Mouse (Mus musculus) cerebellum, postnatal 25 days (tissue): ENCODE measurements at regions not wholly inside any gene's neighbourhood (a gene's known extent, or its start where the extent isn't known, plus 50 kb on each side); places are given as distances from the start of the nearest gene placed in this dataset.

Experiments used
- DNase-seq, 2 experiments: peaks; one replicate each; pipeline ENCODE4 v3.0.0; 2021; ENCODE audit warnings: mixed read lengths in 2 of 2

DNA sequence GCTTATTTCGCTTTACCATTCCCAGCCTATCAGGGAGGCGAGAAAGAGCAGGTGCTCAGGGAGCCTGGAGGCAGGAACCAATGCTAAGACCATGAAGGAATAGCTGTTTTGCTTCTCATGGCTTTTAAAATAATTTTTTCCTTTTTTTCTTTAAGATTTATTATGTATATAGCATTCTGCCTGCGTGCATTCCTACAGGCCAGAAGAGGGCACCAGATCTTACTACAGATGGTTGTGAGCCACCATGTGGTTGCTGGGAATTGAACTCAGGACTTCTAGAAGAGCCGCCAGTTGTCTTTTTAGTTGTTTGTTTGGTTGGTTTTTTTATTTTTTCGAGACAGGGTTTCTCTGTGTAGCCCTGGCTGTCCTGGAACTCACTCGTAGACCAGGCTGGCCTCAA, 113.6 kb upstream of the Armc2 start:
- DNase-seq: no peak

DNA sequence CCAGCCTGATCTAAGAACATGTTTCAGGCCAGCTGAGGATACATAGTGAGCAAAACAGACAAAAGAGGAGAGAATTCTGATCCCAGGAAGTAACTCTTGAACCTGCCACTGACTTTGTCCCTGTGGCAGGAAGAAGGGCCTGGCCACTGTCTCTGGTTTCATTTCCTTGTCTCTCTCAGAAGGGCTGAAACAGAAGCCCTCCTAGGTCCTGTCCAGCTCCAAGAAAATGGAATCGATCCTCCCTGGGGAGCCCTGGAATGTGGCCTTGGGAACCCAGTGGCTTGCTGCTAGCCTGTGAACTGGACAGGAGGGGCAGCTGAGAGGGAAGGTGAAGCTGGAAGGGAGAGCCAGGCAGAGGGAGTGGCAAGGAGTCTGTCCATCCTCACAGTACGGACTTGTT, 113.1 kb upstream of the Armc2 start:
- no peak for DNase-seq

DNA sequence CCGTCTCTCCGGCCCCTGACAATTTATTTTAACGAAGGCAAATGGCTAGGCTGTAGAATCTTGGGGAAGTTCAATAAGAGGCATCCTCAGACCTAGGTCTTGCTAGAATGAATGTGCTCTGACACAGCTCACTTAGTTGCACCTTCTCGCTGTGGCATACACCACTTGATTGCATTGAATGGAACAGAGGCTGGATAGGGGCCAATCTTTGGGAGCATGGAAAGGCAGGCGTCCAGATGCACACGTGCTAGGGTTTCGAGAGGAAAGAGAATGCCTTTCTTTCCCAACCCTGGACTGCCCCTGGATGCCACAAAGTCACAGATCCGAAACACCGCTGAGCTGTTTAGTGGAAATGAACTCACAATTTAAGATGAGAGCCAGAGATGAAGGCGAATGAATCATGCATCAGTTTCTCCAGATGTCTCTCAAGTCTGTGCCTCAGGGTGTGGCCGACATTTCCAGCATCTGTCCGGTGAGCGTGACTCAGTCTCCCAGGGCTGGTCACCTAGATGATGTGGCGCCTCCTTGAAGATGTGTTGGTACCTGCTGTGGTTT, 109.7 kb upstream of the Armc2 start:
- no peak for DNase-seq

DNA sequence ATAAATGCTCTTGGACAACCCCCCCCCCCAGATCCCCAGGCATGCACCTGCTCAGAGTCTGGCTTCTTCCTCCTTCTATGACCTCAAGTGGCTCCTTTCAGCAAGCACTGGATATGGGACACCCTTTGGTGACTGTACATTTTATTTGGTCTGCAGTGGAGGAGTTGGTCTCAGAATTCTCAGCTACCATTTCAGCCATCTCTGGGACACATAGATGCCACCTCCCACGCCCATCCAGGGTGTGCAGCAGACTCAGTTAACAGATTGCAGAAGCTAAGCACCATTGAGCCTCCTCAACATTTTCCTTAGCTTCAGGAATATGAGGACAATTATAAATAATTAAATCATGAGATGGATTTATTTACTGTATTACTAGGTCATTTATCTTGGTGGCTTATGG, 108.6 kb upstream of the Armc2 start:
- no peak for DNase-seq

DNA sequence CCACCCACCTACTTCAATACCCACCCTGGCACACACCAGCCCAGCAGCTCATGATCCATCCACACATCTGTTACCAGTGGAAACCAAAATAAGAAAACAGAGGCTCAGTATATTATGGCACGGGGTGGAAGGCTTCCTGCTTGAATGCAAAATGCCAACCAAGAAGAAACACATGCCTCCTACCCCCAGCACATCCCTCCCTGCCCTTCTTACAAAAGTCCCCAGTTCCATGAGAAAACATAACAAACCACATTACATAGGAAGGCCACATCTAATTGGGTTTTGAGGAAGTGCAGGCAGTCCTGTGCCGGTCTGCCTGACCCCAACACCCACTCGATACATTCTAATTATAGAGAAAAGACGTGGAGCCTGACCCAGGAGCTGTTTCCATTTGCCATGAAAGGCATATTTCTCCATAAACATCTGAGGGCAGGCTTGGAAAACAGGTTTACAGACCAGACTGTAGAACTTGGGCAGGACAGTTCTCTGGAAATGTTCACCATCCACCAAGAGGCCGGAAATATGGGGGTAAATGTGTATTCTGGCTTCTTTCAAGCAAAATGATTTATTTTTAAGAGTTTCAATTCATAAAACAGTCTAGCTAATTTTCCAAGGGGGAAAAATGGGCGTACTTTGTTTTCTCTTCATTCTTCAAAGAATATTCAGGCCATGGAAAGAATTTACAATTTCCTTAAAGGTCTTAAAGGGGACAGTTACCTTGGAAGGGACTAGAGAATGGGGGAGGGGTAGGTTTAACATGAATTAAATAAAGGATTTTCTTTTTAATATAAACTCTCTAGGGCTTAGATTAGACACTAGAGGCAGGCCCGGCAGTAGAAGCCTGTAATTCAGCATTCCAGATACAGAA, 104.8 kb upstream of the Armc2 start:
- no peak for DNase-seq

DNA sequence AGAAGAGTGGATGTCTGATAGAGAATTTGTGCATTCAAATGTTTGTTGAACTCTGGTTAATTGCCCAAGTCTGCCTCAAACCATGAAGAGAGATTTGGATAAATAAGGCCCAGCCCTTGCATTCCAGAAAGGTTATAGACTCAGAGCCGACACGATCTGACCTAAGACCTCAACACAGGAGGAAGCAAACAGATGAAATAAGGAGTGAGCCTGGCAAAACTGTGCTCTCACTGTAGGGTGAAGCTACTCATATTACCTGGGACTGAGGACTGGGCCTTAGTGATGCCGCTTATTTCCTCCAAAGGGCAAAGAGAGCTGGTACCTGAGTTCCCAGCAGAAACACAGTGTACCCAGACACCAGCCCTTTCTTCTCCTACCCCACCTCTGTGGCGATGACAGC, 103.7 kb upstream of the Armc2 start:
- DNase-seq: no peak

DNA sequence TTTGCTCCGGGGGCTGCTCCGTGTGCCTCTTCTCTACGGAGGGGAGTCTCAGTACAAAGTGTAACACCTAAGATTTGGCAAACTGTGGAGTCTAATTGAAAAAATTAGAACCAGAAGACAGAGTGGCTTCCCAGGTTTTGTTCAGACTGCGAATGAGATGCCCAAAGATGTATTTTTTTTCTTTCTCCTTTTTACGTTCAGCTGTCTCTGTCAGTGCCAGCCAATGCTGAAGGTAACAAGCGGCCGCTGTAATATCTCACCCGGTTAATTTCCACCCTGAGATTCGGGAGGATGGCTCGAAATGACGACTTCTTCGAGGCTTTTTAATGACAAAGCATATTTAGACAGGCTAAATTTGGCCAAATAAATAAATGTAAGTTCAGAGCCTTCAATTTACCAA, 101.1 kb upstream of the Armc2 start:
- DNase-seq: peak; percentile 51 to 60

GRCm38 (mm10) chr10:42118361-42119188, 100.3 kb upstream of the Armc2 start:
- peak; percentile 94 for DNase-seq

- DNase-seq: peak in 1 of 2 experiments; percentile 43
Measured at GRCm38 (mm10) chr10:42117523-42117922, 99.3 kb upstream of the Armc2 start.

DNA sequence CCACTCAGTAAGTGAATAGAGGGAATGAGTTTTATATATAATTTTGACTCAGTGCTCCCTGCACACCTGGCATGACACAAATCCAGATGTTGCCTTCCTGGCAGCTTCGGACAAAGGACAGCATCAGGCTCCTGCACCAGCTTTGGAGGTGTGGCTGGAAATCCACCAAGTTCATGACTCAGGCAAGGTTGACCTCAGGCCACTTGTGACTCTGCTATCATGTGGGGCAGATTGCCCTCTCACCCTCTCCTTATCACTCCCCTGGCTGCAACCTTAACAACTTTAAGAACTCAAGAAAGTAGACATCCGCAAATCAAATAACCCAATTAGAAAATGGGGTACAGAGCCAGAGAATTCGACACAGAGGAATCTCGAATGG, 97.7 kb upstream of the Armc2 start:
- no peak for DNase-seq

DNA sequence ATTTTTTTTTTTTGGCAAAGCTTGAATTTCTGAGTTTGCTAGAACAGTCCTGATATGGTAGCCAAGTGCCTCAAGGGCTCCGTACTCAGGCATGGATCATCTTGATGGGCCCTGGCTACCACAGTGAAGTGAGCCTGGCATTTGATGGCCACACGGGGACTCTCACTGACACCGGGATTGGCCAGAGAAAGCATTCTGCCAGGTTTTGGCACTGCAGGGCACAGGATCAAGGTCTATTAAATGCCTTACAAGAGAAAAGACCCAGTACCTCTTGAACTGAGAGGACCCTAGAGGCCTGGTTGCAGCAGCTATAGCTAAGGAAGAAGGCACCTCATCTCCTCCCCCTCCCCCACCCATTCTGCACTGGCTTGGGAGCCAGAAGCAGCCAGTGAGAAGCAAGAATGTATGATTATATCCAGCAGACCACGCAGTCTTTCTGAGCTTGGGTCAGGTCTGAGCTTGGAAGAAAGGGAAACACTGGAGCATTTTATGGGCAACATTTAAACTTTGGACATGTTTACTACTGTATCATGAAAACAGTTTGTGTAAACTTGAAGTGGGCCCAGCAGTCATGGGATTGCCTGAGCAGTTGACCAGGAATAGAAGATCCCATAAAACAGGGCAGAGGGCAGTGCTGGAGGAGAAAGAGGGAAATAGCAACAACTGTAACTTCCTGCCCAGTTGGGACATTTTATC, 97.1 kb upstream of the Armc2 start:
- DNase-seq: peak in 1 of 2 experiments; percentile 47

GRCm38 (mm10) chr10:42110704-42111103, 92.5 kb upstream of the Armc2 start:
- no peak for DNase-seq

DNA sequence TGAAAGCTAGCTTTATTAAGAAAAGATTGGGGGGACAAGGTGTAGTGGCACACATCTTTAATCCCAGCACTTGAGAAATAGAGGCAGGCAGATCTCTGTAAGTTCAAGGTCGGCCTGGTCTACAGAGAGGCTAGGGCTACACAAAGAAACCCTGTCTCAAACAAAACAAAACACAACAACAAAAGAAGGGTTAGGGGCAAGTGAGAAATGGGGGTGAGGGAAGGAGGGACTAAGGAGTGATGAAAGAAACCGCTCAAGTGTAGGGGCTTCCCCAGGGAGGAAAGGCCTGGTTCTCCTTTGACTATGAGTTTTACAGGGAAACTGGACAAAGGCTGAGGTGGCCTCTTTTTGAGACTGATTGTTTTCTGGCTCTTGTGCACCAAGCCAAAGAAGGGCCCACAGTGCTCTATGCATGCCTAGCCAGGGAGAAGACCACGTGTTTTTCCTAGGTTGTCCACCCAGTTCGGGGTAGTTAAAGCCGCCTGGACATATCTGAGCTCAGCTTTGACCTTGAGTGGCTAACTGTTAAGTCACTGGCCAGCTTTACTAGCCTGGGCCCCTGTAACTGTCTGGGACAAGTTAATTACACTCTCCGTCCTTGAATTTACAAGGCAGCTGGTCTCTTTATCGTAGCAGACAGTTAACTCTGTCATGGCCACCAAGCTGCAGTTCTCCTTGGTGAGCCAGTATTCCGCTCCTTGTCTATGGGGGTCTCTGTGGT, 90.2 kb upstream of the Armc2 start:
- no peak for DNase-seq

GRCm38 (mm10) chr10:42107437-42108293, 89.4 kb upstream of the Armc2 start:
- DNase-seq: no peak

DNA sequence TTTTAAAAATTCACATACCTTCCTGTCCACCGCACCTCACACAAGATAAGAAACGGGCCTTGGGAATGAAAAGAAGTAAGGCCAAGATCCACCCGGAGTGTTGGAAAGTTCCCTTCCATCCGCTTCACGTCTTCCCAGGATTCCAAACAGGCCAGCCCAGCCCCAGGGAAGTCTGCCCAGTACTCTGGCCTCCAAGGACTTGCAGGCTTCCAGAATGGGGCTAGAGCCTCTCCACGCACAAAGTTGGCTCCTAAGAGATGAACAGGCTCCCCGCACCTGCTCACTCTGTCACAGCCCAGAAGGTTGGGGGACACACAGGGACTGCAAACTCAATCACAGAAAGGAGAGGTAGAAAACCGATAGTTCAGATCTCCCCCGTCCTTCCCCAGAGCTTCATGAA, 88.4 kb upstream of the Armc2 start:
- no peak for DNase-seq

DNA sequence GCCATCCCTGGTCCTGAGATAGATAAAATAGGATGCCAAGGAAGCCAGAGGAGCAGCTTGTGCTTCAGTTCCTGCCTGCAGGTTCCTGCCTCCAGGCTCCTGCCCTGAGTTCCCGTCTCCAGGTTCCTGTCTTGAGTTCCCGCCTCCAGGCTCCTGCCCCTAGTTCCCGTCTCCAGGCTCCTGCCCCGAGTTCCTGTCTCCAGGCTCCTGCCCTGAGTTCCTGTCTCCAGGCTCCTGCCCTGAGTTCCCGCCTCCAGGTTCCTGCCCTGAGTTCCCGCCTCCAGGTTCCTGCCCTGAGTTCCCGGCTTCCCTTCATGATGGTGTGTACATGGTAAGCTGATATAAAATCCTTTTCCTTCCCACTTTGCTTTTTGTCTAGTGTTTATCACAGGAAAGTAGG, 86.8 kb upstream of the Armc2 start:
- no peak for DNase-seq

DNA sequence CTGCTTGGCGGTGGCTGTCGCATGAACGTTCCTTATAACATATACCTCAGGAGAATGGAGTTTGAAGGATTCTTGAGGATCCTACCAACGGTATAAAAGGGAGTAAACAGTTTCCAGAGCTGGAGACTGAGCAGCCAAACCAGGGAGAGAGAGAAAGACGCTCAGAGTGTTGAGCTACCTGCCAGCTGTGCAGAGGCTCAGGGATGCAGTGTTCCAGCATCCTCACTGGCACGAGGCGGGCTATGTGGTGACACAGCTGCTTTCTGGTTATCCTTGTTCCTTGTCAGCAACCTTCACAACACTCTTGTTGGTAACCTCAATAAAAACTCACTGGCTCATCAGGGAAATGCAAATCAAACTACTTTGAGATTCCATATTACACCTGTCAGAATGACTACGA, 84.1 kb upstream of the Armc2 start:
- no peak for DNase-seq

- DNase-seq: no peak
Measured at GRCm38 (mm10) chr10:42101096-42101495, 82.9 kb upstream of the Armc2 start.

DNA sequence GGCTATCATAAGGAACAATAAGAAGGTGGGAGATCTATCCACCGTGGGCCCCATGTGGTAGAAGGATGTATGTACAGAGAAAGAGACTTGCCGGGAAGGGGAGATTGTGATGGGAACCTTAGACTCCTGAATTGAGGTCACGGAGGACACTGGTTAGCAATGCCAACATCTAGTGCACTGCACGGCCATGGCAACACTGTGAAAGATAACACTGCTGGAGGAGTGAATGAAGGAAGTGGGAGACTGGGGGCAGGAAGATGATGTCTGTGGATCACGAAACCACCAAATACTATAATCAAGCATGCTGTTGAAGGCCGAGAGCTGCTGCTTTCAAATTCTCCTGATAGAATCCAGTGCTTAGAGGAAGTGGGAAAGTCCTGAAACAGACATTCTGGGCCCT, 78.7 kb upstream of the Armc2 start:
- DNase-seq: no peak

DNA sequence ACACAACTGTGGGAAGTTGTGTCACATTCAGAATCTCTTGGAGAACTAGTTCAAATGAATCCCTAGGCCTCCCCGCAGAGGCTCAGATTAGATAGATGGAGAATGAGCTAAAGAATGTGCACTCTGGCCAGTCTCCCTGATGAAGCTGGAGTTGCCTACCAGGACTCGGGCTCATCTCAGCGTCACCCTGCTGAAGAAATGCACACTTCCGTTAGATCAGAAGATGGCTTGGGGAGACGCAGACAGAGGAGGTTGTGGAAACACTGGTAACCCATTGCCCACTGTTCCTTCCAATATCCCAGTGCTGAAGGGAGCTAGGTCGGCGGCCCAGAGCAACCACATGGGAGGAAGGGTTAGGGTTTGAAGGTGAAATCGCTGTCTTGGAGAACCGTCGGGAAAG, 77.7 kb upstream of the Armc2 start:
- DNase-seq: no peak

- no peak for DNase-seq
Measured at GRCm38 (mm10) chr10:42094274-42095000, 76.2 kb upstream of the Armc2 start.
